Mouse (Mus musculus): ENCODE results near the gene Ankle2.
A peak's percentile ranks its signal among the peaks of the same experiment; 100 is the strongest.

The Ankle2 gene

DNA sequence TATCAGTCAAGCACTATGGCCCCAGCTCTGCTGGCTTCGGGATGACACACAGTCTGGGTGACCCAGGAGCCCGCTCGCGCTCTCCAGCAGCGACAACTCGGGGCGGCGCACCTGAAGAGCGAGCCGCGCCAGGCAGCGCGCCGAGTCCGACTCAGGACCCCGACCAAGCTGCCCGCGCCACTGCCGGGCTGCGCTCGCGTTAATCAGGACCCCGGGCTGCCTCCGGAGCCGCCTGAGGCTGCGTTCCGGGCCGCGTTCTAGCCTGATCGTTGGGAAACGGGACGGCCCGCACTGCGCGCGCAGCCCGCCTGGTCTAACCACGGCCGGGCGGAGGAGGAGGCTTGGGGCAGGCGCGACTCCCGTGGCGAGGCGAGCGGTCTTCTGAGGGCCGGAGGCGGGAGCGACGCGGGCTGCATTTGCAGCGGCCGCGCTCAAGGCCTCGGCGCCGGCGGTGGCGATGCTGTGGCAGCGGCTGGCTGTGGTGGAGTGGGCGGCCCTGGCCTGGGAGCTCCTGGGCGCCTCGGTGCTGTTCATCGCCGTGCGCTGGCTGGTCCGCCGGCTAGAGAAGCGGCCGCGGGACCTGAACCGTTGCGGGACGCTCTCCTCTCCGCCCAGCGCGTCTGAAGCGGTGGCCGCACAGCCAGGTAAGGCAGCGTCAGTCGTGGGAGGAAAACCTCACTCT is at the start of gene Ankle2:
Gene Ankle2 (plus strand): TSS at position 225 of the 682 bp plus-strand sequence.
- peak; percentile 93 to 95 for DNase-seq

DNA sequence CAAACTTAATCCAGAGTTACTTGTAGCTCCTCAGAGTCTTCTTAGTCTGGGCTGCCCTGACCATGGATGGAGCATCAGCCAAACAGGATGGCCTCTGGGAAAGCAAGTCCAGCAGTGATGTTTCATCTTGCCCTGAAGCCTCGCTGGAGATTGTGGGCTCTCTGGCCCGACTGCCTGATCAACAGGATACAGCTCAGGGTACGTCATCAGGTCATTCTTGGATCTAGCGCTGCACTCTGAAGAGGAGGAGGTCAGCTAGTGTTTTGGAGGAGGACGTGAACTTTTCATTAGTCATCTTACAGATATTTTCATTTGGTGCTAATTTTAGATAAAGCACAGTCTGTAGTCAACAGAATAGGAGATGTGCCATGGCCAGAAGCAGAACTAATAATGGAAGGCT is 49.1 kb upstream of the Ankle2 start:
- no peak for DNase-seq

DNA sequence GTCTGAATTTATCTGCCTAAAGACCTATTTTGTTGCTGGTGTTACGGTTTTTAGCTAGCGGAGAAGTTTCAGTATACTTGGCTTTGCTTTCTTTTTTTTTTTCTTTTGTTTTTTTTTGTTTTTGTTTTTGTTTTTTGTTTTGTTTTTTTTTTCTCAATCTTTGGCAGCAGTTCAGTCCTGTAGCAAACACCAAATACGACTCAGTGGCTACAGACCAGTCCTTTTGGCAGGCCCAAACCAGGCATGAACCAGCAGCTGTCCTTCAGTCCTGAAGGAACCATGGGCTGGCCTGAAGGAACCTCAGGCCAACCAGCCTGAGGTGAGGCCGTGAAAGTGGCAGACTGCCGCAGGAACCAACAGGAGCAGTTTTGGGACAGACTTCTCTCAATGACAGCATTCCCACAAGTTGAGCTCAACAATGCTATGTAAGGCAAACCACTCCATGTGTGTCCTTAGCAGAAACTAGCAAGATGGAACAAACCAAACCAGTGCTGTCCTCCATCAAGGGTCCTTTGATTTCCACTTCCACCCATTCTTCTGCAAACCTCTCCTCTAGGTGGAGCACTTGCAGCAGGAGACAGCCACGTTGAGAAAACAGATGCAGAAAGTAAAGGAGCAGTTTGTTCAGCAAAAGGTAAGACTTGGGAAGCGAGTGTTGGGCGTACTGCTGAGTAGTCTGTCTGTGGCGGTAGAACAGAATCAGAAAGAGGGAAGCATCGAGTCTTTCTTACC is 27.5 kb upstream of the Ankle2 start:
- DNase-seq: peak in 1 of 2 experiments; percentile 9

DNA sequence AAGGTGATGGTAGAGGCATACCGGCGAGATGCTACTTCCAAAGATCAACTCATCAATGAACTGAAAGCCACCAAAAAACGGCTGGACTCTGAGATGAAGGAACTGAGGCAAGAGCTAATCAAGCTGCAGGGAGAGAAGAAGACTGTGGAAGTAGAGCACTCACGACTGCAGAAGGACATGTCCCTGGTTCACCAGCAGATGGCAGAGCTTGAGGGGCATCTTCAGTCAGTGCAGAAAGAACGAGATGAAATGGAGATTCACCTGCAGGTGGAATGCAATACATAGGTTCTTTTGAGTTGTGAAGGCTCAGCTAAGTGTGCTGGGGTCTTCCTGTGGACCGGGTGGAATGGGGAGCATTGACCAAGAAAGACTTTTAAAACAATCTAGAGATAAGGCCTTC is 26.0 kb upstream of the Ankle2 start:
- DNase-seq: no peak

DNA sequence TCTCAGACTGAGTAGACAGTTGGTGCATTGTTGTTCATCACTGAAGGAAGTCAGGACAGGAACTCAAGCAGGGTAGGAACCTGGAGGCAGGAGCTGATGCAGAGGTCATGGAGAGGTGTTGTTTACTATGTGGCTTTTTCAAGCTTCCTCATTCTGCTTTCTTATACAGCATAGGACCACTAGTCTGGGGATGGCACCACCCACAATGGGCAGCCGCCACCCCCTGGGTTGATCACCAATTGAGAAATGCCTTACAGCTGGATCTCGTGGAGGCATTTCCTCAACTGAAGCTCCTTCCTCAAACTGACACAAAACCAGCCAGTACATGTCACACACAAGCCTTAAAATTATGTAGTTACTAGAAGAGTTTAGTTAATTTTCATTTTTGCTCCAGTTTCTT is 19.5 kb upstream of the Ankle2 start:
- no peak for DNase-seq

DNA sequence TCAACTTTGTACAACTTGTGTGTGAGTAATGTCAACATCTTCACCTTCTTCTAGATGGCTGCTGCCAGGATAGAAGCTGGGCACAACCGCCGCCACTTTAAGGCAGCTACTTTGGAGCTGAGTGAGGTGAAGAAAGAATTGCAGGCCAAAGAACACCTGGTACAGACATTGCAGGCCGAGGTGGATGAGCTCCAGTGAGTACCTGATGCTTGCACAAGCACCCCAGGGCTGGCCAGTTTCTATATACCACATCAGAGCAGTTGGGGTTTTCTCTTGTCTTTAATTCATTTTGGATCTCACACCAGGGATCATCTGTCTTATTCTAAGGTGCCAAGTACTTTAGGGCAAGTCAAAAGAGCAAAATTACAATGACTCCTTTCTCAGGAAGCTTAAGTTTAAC is 14.0 kb upstream of the Ankle2 start:
- DNase-seq: no peak

DNA sequence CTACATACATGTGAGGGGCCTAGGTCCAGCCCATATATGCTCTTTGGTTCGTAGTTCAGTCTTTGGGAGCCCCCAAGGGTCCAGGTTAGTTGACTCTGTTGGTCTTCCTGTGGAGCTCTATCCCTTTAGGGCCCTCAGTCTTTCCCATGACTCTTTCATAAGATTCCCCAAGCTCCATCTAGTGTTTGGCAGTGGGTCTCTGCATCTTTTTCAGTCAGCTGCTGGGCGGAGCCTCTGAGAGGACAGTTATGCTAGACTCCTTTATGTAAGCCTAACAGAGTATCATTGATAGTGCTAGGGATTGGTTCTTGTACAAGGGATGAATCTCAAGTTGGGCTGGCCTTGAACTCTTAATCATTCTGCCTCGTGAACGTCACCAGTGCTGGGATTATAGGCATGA is 10.5 kb upstream of the Ankle2 start:
- no peak for DNase-seq

DNA sequence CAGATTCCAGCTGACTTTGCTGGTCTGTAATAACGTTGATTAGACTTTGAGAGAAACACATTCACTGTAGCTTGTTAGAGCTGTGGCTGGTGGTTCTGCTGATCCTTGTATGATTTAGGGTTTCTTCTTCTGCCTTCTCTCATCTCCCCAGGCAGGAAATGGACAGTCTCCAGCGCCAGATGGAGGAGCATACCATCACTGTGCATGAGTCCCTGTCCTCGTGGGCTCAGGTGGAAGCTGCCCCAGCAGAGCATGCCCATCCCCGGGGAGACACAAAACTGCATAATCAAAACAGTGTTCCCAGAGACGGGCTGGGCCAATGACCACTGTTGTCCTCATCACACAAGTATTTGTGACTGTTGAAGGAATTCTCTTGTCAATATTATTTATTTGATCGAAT is 8.0 kb upstream of the Ankle2 start:
- DNase-seq: peak; percentile 11 to 14

DNA sequence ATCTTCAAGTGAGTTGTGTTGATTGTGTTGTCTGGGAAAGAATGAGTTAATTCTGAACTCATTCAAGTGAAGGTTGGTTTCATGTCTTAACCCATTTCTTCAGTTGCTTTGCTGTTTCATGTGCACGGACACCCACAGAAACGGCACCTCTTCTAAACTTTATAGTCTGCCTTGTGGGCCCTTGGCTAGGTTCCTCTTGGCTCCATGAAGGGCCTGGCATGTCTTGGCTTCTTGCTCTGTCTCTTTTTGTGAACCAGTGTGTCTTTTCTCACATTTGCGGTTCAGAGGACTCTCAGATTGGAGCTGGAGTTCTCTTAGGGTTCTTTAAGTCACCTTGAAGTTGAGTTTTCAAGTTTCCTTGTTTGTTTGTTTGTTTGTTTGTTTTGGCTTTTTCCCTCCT is 5.7 kb upstream of the Ankle2 start:
- DNase-seq: no peak

DNA sequence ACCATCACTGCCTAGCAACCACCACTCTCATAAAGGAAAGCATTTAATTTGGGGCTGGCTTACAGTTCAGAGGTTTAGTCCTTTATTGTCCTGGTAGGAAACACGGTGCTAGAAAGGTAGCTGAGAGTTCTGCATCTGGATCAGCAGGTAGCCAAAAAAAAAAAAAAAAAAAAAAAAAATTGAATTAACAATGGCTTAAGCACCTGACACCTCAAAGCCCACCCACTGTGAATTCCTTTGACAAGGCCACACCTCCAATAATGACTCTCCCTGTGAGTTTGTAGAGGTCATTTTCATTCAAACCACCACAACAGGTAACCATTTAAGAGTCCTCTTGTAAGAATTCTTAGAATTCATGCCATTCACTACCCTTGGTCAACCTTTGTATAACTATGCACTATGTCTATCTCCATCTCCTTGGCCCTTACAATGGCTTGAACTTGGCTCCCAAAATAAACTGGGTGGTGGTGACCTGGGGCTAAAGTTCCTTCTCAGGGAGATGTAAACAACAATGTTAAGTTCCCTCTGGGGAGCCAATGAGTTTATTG is 3.4 kb upstream of the Ankle2 start:
- DNase-seq: no peak

DNA sequence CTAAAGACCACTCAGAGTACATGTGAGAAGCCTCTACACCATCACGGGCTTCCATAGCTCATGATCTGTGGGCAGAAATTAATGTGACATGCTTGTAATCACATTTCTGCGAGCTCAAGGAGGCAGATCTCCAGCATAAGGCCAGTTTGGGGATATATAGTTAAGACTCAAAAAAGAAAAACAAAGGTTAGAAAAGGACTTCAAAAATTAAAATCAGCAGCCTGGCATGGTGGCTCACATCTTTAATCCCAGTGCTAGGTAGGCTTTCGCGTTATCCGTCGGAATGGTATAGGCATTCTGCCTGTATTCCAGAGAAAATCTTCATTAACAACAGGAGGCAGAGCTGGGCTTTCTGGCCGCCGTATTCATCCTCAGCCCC is 414 bp upstream of the Ankle2 start:
- DNase-seq: no peak

DNA sequence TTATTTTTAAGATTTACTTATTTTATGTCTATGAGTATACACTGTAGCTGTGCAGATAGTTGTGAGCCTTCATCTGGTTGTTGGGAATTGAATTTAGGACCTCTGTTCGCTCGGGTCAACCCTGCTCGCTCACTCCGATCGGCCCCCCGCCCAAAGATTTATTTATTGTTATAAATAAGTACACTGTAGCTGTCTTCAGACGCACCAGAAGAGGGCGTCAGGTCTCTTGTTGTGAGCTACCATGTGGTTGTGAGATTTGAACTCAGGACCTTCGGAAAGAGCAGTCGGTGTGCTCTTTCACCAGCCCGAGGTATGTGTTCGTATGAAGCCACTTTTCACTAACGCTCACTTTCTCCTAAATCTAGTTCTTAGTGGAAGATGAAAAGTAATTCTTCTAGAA is 834 bp downstream of the Ankle2 start:
- DNase-seq: peak; percentile 23 to 27

DNA sequence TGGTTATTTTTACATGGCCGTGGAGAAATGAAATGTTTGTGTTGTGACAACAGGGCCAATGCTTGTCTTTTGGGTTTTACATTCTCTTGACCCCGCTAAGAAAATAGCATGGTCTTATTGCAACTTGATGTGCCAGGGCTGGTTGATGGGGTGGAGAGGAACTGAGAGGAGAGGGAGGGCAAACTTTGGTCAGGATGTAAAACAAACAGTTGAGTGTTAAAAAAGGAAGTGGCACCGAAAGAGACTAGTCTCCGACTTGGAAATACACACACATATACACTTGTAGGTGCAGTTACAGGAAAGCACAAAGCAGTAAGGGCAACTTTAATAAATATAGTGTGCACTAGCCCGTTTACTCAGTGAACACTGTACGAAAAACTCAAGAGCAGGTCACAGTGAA is 1.5 kb downstream of the Ankle2 start:
- DNase-seq: no peak

DNA sequence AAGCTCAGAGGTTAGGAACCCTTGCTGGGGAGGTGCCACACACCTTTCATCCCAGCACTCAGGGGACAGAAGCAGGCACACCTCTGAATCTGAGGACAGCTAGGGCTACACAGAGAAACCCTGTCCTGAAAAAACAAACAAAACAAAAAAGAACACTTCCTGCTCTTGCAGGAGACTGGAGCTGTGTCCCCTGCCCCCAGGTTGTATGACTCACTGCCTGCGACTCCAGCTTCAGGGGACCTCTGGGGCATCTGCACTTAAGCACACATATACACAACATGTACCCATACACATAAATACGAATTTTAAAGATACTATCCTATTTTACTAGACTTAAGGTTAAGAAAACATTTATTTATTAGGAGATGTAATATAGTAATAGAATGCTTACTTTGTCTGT is 13.3 kb downstream of the Ankle2 start:
- DNase-seq: no peak

DNA sequence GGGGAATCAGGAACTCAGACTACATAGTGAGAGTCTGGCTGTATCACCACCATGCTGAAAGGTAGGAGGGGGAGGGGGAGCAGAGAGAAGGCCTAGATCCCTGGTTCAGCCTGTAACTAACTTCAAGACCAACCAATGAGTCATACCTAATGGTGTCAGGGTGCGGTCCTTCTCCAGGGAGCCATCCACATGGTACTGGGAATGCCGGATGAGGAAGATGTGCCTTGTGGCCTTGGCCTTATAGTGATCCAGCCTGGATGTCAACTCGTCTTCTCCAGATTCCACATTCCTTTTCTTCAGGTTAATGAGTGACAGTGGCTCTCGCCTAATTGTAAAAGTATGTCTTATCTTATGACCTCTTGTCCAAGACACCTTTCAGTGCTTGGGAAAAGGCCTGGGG is 36.1 kb downstream of the Ankle2 start:
- DNase-seq: no peak

DNA sequence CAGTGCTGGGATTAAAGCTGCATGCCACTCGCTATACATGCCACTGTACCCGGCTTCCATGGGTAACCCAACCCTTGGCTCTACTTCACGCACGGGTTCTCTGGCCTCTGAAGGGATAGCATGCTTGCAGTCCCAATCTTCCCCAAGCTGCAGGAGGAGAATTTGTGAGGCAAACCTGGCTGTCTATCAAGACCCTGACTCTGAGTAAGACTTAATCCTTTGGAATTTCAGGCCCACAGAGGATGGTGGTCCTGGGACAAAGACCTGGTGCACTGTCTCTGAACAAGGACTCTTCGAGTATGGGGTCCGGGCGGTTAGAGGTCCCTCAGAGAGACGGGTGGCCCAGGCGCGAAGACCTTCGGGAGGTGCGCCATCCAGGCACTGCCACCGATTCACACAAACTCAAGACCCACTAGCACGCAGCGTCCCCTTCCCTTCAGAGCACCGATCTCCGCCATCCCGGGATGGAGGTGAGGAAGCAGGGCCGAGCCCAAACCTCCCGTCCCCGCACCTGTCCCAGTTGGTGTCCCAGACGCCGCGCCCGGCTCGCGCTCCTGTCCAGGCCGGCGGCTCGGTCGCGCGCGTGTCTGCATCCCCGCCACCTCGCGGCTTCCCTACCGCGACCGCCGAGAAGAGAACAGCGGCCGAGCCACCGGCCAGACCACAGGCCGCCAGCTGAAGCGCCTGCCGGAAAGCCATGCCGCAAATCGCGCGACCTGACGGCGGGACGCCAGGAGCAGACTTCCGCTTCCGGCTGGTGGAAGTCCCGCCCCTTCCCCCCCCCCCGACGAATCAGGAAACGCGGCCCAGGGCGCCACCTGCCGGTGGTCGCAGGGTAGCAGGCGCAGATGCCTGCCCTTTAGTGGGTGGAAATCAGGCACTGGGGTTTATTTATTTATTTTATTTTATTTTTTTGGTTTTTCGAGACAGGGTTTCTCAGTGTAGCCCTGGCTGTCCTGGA is 38.6 kb downstream of the Ankle2 start, which contains the start of gene Pgam5:
Gene Pgam5 (minus strand): TSS at position 773 of the 961 bp plus-strand sequence.
- peak; percentile 97 to 99 for DNase-seq

DNA sequence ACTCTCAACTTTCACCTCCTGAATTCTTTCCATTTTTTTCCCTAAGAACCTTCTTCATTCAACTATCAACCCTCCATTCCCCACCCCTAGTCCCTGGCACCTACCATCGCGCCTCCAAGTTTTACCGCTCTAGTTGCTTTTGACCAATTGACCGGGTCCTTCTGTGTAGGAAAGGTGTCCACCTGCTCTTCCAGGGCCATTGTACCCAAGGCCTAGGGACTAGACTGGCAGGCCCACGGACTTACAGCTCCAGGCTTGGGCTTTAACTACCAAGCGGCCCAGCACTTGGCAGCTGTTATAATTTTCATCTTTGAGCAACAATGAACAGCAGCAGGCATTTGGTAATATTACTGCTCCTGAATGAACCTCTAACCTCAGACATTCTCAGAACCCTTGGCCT is 39.4 kb downstream of the Ankle2 start:
- peak in 1 of 2 experiments; percentile 18 for DNase-seq

DNA sequence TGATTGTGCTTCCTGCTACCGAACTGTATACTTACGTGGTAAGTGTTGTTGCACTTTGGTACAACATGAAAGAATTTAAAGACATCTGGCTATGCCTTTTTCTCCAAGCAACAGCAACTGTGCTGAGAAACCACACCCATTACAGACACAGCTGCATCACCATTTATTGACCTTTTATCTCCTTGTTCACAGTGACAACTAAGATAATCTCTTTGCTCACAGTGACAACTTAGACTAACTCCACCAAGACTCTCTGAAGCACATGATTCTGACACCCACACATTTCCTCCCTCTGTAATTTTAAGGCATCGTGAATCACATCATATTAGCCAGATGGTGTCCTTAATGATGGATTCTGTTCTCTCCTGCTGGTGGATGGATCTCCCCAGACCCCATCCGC is 43.3 kb downstream of the Ankle2 start:
- no peak for DNase-seq

DNA sequence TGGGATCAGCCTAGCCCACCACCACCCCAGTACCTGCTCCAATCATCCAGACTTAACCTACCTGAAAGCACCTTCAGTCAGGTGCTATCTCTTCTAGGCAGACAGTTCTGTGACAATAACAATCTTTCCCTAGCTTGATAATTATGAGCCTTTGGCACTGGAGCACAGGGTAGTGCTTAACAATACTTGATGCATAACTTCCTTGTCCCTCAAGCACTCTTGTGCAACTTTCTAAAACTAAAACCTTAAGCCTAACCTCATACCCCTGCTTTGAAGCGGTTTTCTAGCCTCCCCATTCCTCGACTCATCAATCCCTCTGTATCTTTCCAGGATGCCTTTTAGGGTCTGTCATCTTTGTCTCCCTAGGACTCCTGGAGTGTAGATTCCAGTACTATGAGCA is 44.0 kb downstream of the Ankle2 start:
- DNase-seq: no peak

DNA sequence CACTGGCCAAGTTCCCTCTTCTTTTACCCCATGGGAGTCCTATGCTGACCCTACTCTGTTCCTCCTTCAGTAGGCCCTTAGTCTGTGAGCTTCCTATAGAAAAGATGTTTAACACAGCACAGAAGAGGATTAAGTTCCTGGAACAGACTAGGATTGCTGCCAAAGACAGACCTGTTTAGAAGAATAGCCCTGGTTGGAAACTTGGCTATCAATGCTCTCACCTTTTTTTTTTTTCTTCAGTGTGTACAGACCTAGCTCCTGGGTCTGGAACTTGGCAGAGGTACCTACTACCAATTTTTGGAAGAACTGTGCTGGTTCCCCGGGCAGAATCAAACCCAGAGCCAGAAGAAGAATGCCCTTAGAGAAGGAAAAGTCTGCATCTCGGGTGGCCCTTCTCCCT is 45.6 kb downstream of the Ankle2 start:
- DNase-seq: no peak

DNA sequence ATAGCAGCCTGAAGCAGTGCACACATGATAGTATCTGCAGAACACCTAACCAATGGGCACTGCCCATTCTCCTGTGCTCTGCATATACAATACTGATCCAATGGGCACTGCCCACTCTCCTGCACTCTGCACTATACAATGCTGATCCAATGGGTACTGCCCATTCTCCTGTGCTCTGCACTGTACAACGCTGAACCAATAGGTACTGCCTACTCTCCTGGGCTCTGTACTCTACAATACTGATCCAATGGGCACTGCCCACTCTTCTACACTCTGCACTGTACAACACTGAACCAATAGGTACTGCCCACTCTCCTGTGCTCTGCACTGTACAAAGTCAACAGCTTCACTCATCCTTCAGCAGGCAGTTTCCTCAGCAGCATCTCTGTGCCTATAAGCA is 46.1 kb downstream of the Ankle2 start:
- no peak for DNase-seq

DNA sequence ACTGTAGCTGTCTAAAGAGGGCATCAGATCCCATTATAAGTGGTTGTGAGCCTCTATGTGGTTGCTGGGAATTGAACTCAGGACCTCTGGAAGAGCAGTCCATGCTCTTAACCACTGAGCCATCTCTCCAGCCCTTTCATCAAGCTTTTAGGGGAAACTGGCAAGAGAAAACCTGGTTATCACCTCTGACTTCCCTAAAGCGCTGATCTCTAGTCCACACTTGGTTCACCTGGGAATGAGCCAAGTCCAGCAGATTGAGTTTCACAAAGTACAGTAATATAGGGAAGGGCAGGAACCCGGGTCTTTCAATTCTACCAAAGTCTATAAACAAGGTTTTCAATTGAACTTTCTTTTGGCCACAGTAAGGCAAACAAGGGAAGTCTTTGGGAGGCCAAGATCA is 51.2 kb downstream of the Ankle2 start:
- no peak for DNase-seq

DNA sequence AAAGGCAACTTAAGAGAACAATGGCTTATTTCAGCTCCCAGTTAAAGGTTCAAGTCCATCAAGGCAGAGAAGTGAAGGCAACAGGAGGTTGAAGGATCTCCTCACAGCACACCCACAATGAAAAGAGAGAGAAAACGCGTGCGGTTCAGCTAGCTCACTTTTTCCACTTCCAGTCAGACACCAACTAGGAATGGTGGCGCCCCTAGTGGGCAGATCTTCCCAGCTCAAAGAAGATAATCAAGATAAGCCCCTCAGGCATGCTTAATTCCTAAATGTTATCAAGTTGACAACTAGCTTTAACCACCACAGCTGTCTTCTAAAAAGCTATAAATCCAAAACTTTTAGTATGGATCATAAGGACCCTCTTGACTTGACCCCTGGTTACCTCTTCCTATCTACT is 53.7 kb downstream of the Ankle2 start:
- DNase-seq: peak; percentile 77 to 83
